Mouse (Mus musculus) Patski (cell line): ENCODE measurements around the gene Ints1. TPM values are rescaled to one million over a fixed set of nuclear protein-coding genes. Genes with fewer than 3 reads are reported as not detected.
A peak's percentile ranks its signal among the peaks of the same experiment; 100 is the strongest.
"Not testable (repeated sequence)": the region's sequence is repeated elsewhere in the genome, so short reads cannot be mapped to it uniquely, and the experiment has no call there.

Source experiments
- ATAC-seq: fragments of 100-300 bp; one replicate; pipeline ENCODE4 v1.8.0; 2021
- CTCF ChIA-PET: fragments of 350-600 bp; sonication (Branson Sonifier 250); formaldehyde crosslinking; loops from one replicate; lab custom pipeline; 2022; ENCODE audit warnings: inconsistent platforms; lab: Charles Lee
- POLR2A ChIA-PET: fragments of 350-600 bp; sonication (Branson Sonifier 250); formaldehyde crosslinking; loops from one replicate; lab custom pipeline; 2022; ENCODE audit warnings: antibody characterized with exemption, inconsistent platforms; lab: Charles Lee
- DNase-seq: peaks from one replicate; pipeline ENCODE4 v3.0.0-alpha.2; 2011; ENCODE audit warnings: low read depth, low spot score
- H3K27me3 ChIP-seq: fragments of 371-371 bp; one replicate; pipeline ENCODE4 v1.5.1; 2021
- CTCF ChIP-seq: fragments of 100-300 bp; IDR thresholded peaks from one replicate; pipeline ENCODE4 v1.5.1; 2021
- in situ Hi-C: fragments of 300-500 bp; cut with MboI; formaldehyde crosslinking; loops from 3 replicates; pipeline ENCODE4 v1.11.1; 2018; ENCODE audit warnings: low pct_unique_long_range_greater_than_20kb, mixed read lengths
- polyA plus RNA-seq: library from polyadenylated mRNA; unstranded; gene quantifications from one replicate; pipeline ENCODE4 v1.2.3, GENCODE M21; 2021

Ints1 gene
- polyA plus RNA-seq, 1 experiment from 2014 or later = 63.5 TPM

GRCm38 (mm10) chr5:139768216-139768615 is 7.3 kb downstream of the Ints1 start:
- DNase-seq = no peak
- ChIA-PET CTCF (interaction anchor here (1.4 kb wide), 1 partner anchor 13 kb away, joined by 5 read pairs; no protein-coding TSS in a partner anchor), POLR2A (interaction anchor here (1.3 kb wide), 1 partner anchor 13 kb away, joined by 3 read pairs; no protein-coding TSS in a partner anchor)
- in situ Hi-C loops = no loop called here
- no peaks in the 10 kb centered on the region for H3K27me3 ChIP-seq
- no peak for ATAC-seq
- TF ChIP-seq CTCF = no peak

- DNase-seq = no peak
- ChIA-PET CTCF (interaction anchor here (1.3 to 1.7 kb wide), 2 partner anchors 9 kb away, joined by 5 to 6 read pairs; no protein-coding TSS in a partner anchor), POLR2A (no interaction called here)
- TF ChIP-seq CTCF = no peak
- in situ Hi-C loops = no loop called here
- H3K27me3 ChIP-seq = no peaks in the 10 kb centered on the region
- ATAC-seq = peak; percentile 4
These were observed 11.2 kb downstream of the Ints1 start for GRCm38 (mm10) chr5:139764296-139764695.

GRCm38 (mm10) chr5:139758096-139758495 is 17.4 kb downstream of the Ints1 start:
- TF ChIP-seq CTCF = no peak
- no peak for ATAC-seq
- ChIA-PET CTCF (interaction anchor here (0.9 kb wide), 1 partner anchor 8 kb away, joined by 4 read pairs; no protein-coding TSS in a partner anchor), POLR2A (no interaction called here)
- DNase-seq = no peak
- no peaks in the 10 kb centered on the region for H3K27me3 ChIP-seq
- in situ Hi-C loops = no loop called here

GRCm38 (mm10) chr5:139756586-139756985 is 18.9 kb downstream of the Ints1 start:
- H3K27me3 ChIP-seq = no peaks in the 10 kb centered on the region
- in situ Hi-C loops = no loop called here
- no peak for DNase-seq
- ATAC-seq = no peak
- no peak for TF ChIP-seq CTCF
- CTCF ChIA-PET = interaction anchor here (3.0 kb wide), 1 partner anchor 11 kb away, joined by 18 read pairs; no protein-coding TSS in a partner anchor
- POLR2A ChIA-PET = interaction anchor here (0.6 kb wide), 1 partner anchor 81 kb away, joined by 3 read pairs; no protein-coding TSS in a partner anchor

GRCm38 (mm10) chr5:139756135-139756534 is 19.3 kb downstream of the Ints1 start:
- ChIA-PET POLR2A (no interaction called here), CTCF (interaction anchor here (0.7 to 3.0 kb wide), 6 partner anchors 8 to 40 kb away, joined by 3 to 18 read pairs (median 6); no protein-coding TSS in a partner anchor)
- in situ Hi-C loops = no loop called here
- no peak for TF ChIP-seq CTCF
- no peak for DNase-seq
- H3K27me3 ChIP-seq = no peaks in the 10 kb centered on the region
- ATAC-seq = no peak

- POLR2A ChIA-PET = interaction anchor here (0.6 kb wide), 1 partner anchor 13 kb away, joined by 3 read pairs; no protein-coding TSS in a partner anchor
- in situ Hi-C loops = no loop called here
These were observed 20.7 kb downstream of the Ints1 start for GRCm38 (mm10) chr5:139754753-139755152.

GRCm38 (mm10) chr5:139750535-139750934 is 24.9 kb downstream of the Ints1 start:
- DNase-seq = no peak
- H3K27me3 ChIP-seq = no peaks in the 10 kb centered on the region
- CTCF ChIA-PET = interaction anchor here (1.0 to 2.6 kb wide), 8 partner anchors 10 to 76 kb away, joined by 3 to 9 read pairs (median 4); partner anchors contain the start of gene Micall2
- ATAC-seq = no peak
- TF ChIP-seq CTCF = no peak
- POLR2A ChIA-PET = interaction anchor here (1.0 to 1.6 kb wide), 2 partner anchors 16 to 39 kb away, joined by 3 to 4 read pairs; no protein-coding TSS in a partner anchor
- in situ Hi-C loops = no loop called here

More at GRCm38 (mm10) chr5:139754753-139755152, 20.7 kb downstream of the Ints1 start:
- DNase-seq (no peak), ATAC-seq (no peak)
- no peak for TF ChIP-seq CTCF
- CTCF ChIA-PET = interaction anchor here (0.8 to 3.0 kb wide), 13 partner anchors 9 to 227 kb away, joined by 3 to 18 read pairs (median 4); no protein-coding TSS in a partner anchor
- H3K27me3 ChIP-seq = no peaks in the 10 kb centered on the region

- in situ Hi-C loops = loop anchor here (5.0 kb wide), 2 partner anchors 47 to 212 kb away; no protein-coding TSS in a partner anchor
- CTCF ChIA-PET = interaction anchor here (1.4 to 2.6 kb wide), 5 partner anchors 11 to 75 kb away, joined by 4 to 9 read pairs (median 6); partner anchors contain the start of gene Micall2
- POLR2A ChIA-PET = interaction anchor here (1.0 kb wide), 1 partner anchor 13 kb away, joined by 3 read pairs; the partner anchor contains the start of gene Micall2
- TF ChIP-seq CTCF = no peak
- no peak for ATAC-seq
- DNase-seq = no peak
- H3K27me3 ChIP-seq = no peaks in the 10 kb centered on the region
These were observed 25.9 kb downstream of the Ints1 start for GRCm38 (mm10) chr5:139749413-139750125.

- DNase-seq = no peak
- ChIA-PET CTCF (interaction anchor here (0.7 to 4.5 kb wide), 12 partner anchors 9 to 60 kb away, joined by 3 to 41 read pairs (median 6); partner anchors contain the start of gene Micall2), POLR2A (interaction anchor here (1.1 to 1.4 kb wide), 2 partner anchors 15 to 28 kb away, joined by 4 to 6 read pairs; no protein-coding TSS in a partner anchor)
- peak; percentile 55 for ATAC-seq
- in situ Hi-C loops = loop anchor here (5.0 kb wide), 2 partner anchors 43 to 208 kb away; no protein-coding TSS in a partner anchor
- no peaks in the 10 kb centered on the region for H3K27me3 ChIP-seq
- no peak for TF ChIP-seq CTCF
These were observed 29.7 kb downstream of the Ints1 start for GRCm38 (mm10) chr5:139745771-139746170.

DNA sequence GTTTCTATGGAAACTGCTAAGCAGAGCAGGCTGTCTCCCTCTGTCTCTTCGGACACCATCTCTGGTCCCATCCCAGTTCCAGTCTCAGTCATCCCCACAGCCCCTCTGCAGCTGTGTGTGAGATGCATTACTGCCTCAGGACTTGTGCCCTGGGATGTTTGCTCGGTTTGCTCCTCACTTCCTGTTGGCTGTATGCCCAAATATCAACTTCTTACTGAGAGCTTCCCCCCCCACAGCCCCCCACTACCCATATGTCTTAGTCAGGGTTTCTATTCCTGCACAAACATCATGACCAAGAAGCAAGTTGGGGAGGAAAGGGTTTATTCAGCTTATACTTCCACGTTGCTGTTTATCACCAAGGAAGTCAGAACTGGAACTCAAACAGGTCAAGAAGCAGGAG is 32.8 kb downstream of the Ints1 start:
- H3K27me3 ChIP-seq, ATAC-seq, DNase-seq, in situ Hi-C loops, CTCF ChIA-PET: not testable (repeated sequence)
- POLR2A ChIA-PET = interaction anchor here (1.4 kb wide), 1 partner anchor 13 kb away, joined by 4 read pairs; no protein-coding TSS in a partner anchor
